Mouse (Mus musculus) bone marrow, adult 2 months (tissue): ENCODE results near the gene Gm9732. TPM values are rescaled to one million over a fixed set of nuclear protein-coding genes. Genes with fewer than 3 reads are reported as not detected.
"Not testable (repeated sequence)": the region's sequence is repeated elsewhere in the genome, so short reads cannot be mapped to it uniquely, and the experiment has no call there.

ENCODE experiments used
- H3K27ac ChIP-seq: fragments of 200-500 bp; 2 replicates; pipeline ENCODE4 v1.5.1; 2012; ENCODE audit warnings: low read depth, mild to moderate bottlenecking, control low read depth, inconsistent platforms, low read length; ENCODE audit not compliant: control insufficient read depth, poor library complexity, insufficient read depth
- H3K4me1 ChIP-seq: fragments of 200-500 bp; 2 replicates; pipeline ENCODE4 v1.6.1; 2011; ENCODE audit warnings: low read length; ENCODE audit not compliant: control insufficient read depth, insufficient read depth
- H3K4me3 ChIP-seq: fragments of 200-500 bp; replicated peaks from 2 replicates; pipeline ENCODE3; 2011; ENCODE audit warnings: mild to moderate bottlenecking, low read depth, low read length, control low read depth; ENCODE audit not compliant: control insufficient read depth
- whole genome bisulfite sequencing: fragments of 180-500 bp; shearing (Covaris S2); methylation state at CpG from one replicate; pipeline ENCODE4 v1.1.7; 2018; 5-methylcytosine and 5-hydroxymethylcytosine counted together
- polyA plus RNA-seq: library from polyadenylated mRNA; stranded (reverse); fragments of >200 nt; gene quantifications from 2 replicates; pipeline ENCODE4 v1.2.4, GENCODE M21; 2011; ENCODE audit warnings: low replicate concordance; ENCODE audit not compliant: missing spikeins, insufficient read depth, insufficient read length

Gm9732 gene
- polyA plus RNA-seq, 1 experiment = not detected

- not testable (repeated sequence) for H3K4me1 ChIP-seq, H3K4me3 ChIP-seq, H3K27ac ChIP-seq
- 59% methylated on average over 4 of the region's 4 CpGs for WGBS
These were observed 3.3 kb downstream of the Gm9732 start for GRCm38 (mm10) chr14:43278146-43278545.

GRCm38 (mm10) chr14:43278681-43279080 is 3.8 kb downstream of the Gm9732 start:
- WGBS = 72% methylated on average over 3 of the region's 3 CpGs
- not testable (repeated sequence) for H3K4me1 ChIP-seq, H3K27ac ChIP-seq, H3K4me3 ChIP-seq

GRCm38 (mm10) chr14:43293503-43293902 is 18.7 kb downstream of the Gm9732 start, which contains the start of gene Gm8127:
Gm8127 (minus strand) TSS chr14:43293832.
- 66% methylated on average over 3 of the region's 3 CpGs for WGBS
- H3K4me1 ChIP-seq, H3K4me3 ChIP-seq, H3K27ac ChIP-seq: not testable (repeated sequence)

GRCm38 (mm10) chr14:43319516-43319915 is 44.7 kb downstream of the Gm9732 start:
- H3K27ac ChIP-seq, H3K4me1 ChIP-seq, H3K4me3 ChIP-seq: not testable (repeated sequence)

- H3K27ac ChIP-seq, H3K4me1 ChIP-seq, H3K4me3 ChIP-seq: not testable (repeated sequence)
- WGBS = 54% methylated on average over 2 of the region's 2 CpGs
These were observed 53.8 kb downstream of the Gm9732 start for GRCm38 (mm10) chr14:43328603-43329002.

- H3K27ac ChIP-seq, H3K4me3 ChIP-seq, H3K4me1 ChIP-seq: not testable (repeated sequence)
- 84% methylated on average over 11 of the region's 11 CpGs for WGBS
These were observed 56.6 kb downstream of the Gm9732 start for GRCm38 (mm10) chr14:43331362-43331880.

GRCm38 (mm10) chr14:43337646-43338045 is 62.8 kb downstream of the Gm9732 start:
- WGBS = 35% methylated on average over 1 of the region's 1 CpGs
- H3K4me1 ChIP-seq, H3K4me3 ChIP-seq, H3K27ac ChIP-seq: not testable (repeated sequence)

- not testable (repeated sequence) for H3K4me1 ChIP-seq, H3K27ac ChIP-seq, H3K4me3 ChIP-seq
These were observed 72.9 kb downstream of the Gm9732 start, which contains the start of gene 1700001F09Rik for GRCm38 (mm10) chr14:43347711-43348110. 1700001F09Rik (minus strand) TSS chr14:43347811.

- not testable (repeated sequence) for H3K4me1 ChIP-seq, H3K4me3 ChIP-seq, H3K27ac ChIP-seq
- WGBS = 67% methylated on average over 2 of the region's 2 CpGs
These were observed 78.1 kb downstream of the Gm9732 start for GRCm38 (mm10) chr14:43352944-43353343.

Other genes with a start within 250 kb of the Gm9732 start
- not detected in 2 replicates for gene Gm8094, start 198.4 kb upstream of the Gm9732 start, polyA plus RNA-seq
- gene Gm8104, start 174.4 kb upstream of the Gm9732 start, polyA plus RNA-seq = not detected in 2 replicates
- not detected in 2 replicates for gene Gm7233, start 95.2 kb upstream of the Gm9732 start, polyA plus RNA-seq
- gene Gm8122, start 39.7 kb upstream of the Gm9732 start, polyA plus RNA-seq = not detected in 2 replicates
- not detected in 2 replicates for gene Gm8126, start 16.4 kb upstream of the Gm9732 start, polyA plus RNA-seq
- not detected in 2 replicates for gene Gm8127, start 18.8 kb downstream of the Gm9732 start, polyA plus RNA-seq
- not detected in 2 replicates for gene 1700001F09Rik, start 72.8 kb downstream of the Gm9732 start, polyA plus RNA-seq
- not detected in 2 replicates for gene Gm8138, start 141.3 kb downstream of the Gm9732 start, polyA plus RNA-seq